Mouse (Mus musculus): ENCODE data around the gene Ugt2a1. TPM values are rescaled to one million over a fixed set of nuclear protein-coding genes. Genes with fewer than 3 reads are reported as not detected.
"Not testable (repeated sequence)": the region's sequence is repeated elsewhere in the genome, so short reads cannot be mapped to it uniquely, and the experiment has no call there.

Ugt2a1 gene
- not detected in 2 replicates for polyA plus RNA-seq (2012)

GRCm38 (mm10) chr5:87490771-87491170 is at the start of gene Ugt2a1:
Gene Ugt2a1 (minus strand): TSS chr5:87490871.
- no peak for TF ChIP-seq GATA1 (IDR thresholded peaks at IDR 0.05; ENCODE audit: low read length)

GRCm38 (mm10) chr5:87538111-87538510 is 47.4 kb upstream of the Ugt2a1 start, which contains the start of gene Sult1b1:
Gene Sult1b1 (minus strand): TSS chr5:87538195.
- no peak for TF ChIP-seq GATA1 (IDR thresholded peaks at IDR 0.05; ENCODE audit: low read length)

DNA sequence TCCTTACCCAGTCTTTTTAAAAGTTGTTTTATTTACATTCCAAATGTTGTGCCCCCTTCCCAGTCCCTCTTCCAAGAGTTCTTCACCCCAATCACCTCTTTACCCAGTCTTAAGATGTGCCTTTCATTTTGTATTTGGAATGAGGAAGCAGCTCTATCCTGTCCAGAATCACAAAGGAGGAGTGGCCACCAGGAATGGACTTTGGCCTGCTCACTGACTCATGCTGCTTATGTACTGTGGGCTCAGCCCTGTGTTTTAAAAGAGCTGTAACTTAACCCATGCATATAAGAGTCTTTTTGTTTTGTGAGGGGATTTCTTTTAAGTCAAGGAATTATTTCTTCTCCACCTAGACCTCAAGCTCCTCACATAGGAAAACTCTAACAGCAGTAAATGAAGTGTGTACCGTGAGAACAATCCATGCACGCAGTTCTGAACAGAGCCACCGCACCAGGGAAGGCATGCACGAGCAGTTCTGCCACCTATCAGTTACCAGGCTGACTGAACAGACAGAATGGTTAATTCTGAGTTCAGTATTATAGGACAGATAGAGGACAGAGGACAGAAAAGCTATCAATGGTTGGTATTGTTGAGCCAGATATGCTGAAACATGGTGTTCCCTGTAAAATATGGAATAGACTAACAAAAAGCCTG is 45.4 kb upstream of the Ugt2a1 start:
- no peak for TF ChIP-seq GATA1 (IDR thresholded peaks at IDR 0.05; ENCODE audit: low read length)

GRCm38 (mm10) chr5:87532288-87532687 is 41.6 kb upstream of the Ugt2a1 start:
- no peak for TF ChIP-seq GATA1 (IDR thresholded peaks at IDR 0.05; ENCODE audit: low read length)

GRCm38 (mm10) chr5:87505776-87506458 is 15.2 kb upstream of the Ugt2a1 start:
- no peak for TF ChIP-seq GATA1 (IDR thresholded peaks at IDR 0.05; ENCODE audit: low read length)

- no peak for TF ChIP-seq GATA1 (IDR thresholded peaks at IDR 0.05; ENCODE audit: low read length)
Measured at GRCm38 (mm10) chr5:87502687-87503086, 12.0 kb upstream of the Ugt2a1 start.

GRCm38 (mm10) chr5:87499341-87499740 is 8.7 kb upstream of the Ugt2a1 start:
- TF ChIP-seq GATA1 (IDR thresholded peaks at IDR 0.05; ENCODE audit: low read length): no peak

GRCm38 (mm10) chr5:87498936-87499335 is 8.3 kb upstream of the Ugt2a1 start:
- TF ChIP-seq GATA1 (IDR thresholded peaks at IDR 0.05; ENCODE audit: low read length): no peak

GRCm38 (mm10) chr5:87486706-87487105 is 4.0 kb downstream of the Ugt2a1 start, which contains the start of gene Gm43638:
Gene Gm43638 (minus strand): TSS chr5:87486806.
- not testable (repeated sequence) for TF ChIP-seq GATA1 (IDR thresholded peaks at IDR 0.05; ENCODE audit: low read length)

DNA sequence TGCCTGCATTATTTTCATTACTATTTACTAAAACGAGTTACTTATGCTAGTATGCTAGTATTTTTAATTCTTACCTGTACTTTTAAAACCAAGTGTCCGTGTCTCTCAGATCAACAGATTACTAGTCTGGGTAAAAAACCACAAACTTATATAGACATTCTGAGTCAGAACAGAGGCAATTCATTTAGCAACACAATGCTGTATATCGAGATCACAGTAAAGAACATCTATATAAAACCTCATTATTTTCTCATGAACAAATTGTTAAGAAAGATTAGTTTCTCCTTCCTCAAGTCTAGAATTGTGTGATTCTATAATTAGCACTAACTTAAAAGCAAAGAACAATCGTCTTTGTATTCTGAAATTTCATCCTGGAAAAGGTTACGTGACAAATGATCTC is 8.5 kb downstream of the Ugt2a1 start, which contains the start of gene Ugt2a2:
TSS of gene Ugt2a2 (minus strand) at position 101 of the 400 bp plus-strand sequence.
- no peak for TF ChIP-seq GATA1 (IDR thresholded peaks at IDR 0.05; ENCODE audit: low read length)

GRCm38 (mm10) chr5:87458810-87459209 is 31.9 kb downstream of the Ugt2a1 start:
- TF ChIP-seq GATA1 (IDR thresholded peaks at IDR 0.05; ENCODE audit: low read length): no peak

- TF ChIP-seq GATA1 (IDR thresholded peaks at IDR 0.05; ENCODE audit: low read length): no peak
Measured at GRCm38 (mm10) chr5:87457701-87458100, 33.0 kb downstream of the Ugt2a1 start.

DNA sequence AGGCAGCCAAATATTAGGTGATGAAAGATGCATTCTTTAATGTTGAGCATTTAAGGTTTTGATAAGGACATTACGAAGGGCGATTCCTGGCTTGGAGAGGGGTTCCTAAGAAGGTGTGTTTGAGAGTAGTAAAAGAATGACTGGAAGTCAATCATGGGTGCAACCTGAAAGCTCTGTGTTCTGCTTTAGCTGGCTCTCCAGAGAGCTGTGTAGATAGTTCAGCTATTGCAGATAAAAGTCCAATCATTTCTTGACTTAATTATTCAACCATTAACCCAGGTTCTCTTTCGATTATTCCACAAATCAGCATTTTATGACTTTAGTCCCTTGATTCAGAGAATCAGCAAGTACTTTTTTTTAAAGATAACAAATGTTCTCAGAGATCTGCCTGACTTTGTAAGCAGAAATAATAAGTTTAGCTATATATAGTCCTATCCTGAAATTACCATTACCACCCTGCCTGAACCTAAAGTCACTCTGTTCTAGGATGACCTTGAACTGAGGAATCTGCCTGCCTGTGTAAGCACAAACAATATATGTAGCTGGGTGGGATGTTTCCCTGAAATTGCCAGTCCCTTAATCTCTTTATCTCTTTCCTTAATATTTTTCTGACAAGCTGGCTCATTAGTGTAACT is 34.3 kb downstream of the Ugt2a1 start:
- no peak for TF ChIP-seq GATA1 (IDR thresholded peaks at IDR 0.05; ENCODE audit: low read length)

DNA sequence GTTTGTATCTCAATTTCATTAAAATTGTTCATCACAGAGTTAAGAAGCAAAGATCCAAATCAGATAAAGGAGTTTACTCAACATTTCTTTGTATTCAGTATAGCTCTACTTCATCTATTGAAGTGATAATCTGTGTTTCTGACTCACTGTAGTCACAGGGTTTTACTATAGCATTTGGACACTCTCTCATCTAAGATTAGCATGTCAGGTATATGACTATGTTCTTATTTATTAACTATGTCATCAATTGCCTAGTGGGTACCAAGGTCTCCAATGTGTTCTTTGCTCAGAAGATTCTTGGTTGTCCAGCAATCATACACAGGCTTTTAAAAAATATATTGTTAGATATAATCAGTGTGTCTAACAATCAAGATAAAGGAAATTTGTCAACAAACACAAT is 35.2 kb downstream of the Ugt2a1 start:
- no peak for TF ChIP-seq GATA1 (IDR thresholded peaks at IDR 0.05; ENCODE audit: low read length)

DNA sequence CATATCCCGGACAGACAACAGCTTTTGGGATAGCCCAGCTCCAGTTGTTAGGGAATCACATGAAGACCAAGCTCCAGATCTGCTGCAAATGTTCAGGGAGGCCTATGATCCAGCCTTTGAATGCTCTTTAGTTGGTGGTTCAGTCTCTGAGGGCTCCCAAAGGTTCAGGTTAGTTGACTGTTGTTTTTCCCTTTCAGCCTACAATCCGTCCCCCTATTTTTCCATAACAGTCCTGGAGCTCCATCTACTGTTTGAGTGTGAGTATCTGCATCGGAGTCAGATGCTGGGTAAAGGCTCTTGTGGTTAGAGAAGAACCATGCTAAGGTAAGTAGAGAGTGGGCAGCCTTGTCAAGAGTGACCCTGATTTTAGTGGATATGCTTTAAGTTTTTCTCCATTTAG is 54.4 kb downstream of the Ugt2a1 start:
- TF ChIP-seq GATA1 (IDR thresholded peaks at IDR 0.05; ENCODE audit: low read length): no peak

GRCm38 (mm10) chr5:87425676-87426075 is 65.0 kb downstream of the Ugt2a1 start:
- no peak for TF ChIP-seq GATA1 (IDR thresholded peaks at IDR 0.05; ENCODE audit: low read length)

Data from G1E-ER4 (cell line).